Mouse (Mus musculus) lung, adult 18-20 months (tissue): ENCODE measurements around the gene Tiam1.
A peak's percentile ranks its signal among the peaks of the same experiment; 100 is the strongest.

Experiments used
- DNase-seq, 2 experiments: peaks; one replicate each; pipeline ENCODE4 v3.0.0; 2022; ENCODE audit warnings: mixed read lengths in 2 of 2

Tiam1 gene

DNA sequence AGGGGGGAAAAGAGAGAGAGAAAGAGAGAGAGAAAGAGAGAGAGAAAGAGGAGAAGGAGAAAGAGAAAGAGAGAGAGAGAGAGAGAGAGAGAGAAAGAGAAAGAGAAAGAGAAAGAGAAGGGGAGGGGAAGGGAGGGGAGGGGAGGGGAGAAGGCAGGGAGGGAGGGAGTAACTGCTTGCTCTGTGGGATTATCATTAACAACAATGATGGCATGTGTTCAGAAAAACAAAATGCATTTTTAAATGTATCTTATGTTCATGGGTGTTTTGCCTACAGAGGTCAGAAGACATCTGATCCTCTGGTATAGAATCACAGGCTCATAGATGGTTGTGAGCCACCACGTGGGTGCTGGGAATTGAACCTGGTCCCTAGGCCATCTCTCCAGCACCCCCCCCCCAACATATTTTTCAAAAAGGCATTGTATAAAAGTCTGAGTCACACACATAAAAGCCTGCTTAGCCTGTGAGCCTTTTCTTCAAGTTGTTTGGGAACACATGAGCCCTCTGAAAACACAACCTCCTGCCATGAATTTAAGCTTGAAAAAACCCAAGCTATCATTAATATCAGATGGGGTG lies 237.8 kb downstream of the Tiam1 start:
- no peak for DNase-seq

DNA sequence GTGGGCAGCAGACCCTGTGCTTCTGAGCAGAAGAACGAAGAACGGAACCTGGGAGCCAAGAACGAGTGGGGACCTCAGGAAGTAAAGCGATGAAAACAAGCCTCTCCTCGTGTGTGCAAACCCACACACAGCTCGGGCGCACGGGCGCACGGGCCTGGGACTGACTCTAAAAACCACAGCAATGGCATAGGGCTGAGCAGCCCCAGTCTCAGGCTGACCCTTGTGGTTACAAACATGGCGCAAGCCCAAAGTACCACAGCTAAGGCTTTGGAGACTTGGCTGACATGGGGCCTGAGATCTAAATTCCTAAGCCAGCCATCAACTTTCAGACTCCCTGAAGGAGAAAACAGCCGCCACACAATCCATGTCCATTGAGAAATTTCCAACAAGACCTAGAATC lies 239.4 kb downstream of the Tiam1 start:
- no peak for DNase-seq

DNA sequence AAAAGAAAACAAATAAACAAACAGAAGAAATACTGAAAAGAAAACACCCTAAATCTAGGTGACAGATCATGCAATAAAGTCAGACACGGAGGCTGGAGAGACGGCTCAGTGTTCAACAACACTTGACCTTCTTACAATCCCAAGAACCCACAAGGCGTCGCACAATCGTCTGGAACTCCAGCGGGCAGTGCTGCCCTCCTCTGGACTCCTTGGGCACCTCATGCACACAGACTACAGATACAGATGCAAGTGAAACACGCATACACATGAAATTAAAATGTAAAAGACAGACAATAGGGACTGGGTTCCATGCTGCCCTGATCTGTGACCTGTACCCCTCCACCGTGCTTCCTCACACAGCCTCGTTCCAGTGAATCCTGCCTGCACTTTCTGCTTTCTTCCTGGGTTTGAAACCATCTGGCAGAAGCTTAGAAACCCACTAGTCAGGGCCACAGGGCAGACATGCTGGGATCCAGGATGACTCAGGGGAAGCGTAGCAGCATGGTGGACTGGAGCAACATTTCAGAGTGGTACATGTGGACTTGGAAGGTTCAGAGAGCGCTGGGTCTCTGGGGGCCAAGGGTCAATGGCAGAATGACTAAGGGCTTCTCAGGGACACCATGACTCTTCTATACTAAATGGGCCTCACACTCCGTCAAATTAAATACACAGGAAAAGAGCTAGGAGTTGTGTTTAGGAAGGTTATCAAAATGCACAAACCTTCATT lies 240.8 kb downstream of the Tiam1 start:
- DNase-seq, result no peak

DNA sequence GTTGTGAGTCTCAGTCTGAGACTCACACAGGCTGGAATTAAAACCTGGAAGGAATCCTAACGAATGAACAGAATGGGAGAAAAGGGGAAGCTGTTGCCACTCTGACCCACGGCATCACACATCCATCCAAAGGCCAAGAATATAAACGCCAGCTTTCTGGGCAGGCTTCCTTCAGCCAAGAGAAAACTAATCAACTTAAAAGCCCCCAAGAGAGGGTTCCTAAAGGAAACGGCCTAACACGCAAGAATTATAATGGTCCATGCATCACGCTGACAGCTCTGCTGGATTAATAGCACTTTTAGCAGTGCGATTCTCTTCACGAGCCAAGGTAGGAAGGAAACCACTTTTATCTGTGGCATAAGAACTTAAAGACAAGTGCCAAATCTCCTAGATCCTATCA lies 242.9 kb downstream of the Tiam1 start:
- DNase-seq, result no peak

DNA sequence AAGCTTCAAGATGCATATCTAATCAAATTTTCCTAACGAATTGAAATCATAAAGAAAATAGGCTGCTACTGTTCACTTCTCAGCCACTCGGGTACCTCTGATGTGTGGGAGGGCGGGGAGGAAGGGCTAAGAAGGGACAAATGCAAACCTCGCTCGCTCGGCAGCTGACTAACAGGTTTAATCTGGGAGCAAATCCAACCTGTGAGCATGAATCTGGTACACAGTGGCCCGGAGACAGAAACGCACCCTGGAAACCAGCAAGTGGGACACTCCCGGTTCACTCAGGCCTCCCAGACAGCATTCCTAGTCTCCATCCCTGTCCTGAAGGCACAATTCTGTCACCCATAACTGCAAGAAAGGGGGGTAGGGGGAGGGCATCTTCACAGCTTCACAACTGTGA lies 244.4 kb downstream of the Tiam1 start:
- no peak for DNase-seq

DNA sequence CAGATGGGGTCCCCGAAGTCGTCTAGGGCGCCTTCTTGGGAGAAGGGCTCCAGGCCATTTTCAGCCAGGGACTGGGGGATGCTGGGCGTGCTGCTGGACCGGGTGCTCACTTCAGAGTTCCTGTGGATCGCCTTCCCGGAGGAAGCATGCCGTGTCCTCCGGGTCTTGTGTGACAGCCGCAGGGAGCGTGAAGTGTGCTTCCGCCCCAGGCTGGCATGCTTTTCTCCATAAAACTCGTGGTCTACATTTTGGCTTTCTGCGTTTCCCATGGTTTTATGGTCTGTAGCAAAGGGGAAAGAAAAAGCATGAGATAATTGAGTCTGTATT lies 245.3 kb downstream of the Tiam1 start:
- no peak for DNase-seq

DNA sequence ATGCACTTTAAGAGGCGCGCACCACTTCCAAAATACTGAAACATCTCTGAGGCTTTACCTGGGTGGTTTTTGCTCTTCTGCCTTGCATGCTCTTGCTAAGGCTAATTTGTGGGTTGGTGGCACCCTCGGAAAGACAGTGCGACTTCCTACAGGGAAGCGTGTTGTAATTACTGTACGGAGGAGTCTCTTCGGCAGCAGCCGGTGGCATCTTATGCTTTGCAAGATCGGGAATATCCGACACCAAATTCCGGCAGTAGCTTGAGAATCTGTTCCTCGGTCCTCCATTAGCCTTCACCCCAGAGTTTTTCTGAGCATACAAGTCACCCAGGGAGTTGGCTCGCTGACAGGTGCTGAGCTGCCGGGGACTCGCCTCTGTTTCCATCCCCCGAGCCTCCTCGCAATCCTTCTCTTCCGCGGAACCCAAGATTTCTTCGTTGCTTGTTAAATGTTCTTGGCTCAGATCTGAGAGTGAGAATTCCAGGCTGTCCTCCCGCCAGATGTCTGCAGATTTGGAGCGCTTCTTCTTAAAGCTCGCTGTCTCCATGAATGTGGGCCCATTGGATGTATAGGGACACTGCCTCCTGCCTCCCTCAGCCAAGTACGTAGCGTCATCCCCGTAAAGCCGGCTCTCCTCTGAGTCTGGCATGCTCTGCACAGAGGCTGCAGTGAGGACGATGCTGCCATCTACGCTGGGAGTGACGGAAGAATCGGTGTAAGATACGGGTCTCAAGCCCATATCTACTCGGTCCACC lies 245.8 kb downstream of the Tiam1 start:
- no peak for DNase-seq

DNA sequence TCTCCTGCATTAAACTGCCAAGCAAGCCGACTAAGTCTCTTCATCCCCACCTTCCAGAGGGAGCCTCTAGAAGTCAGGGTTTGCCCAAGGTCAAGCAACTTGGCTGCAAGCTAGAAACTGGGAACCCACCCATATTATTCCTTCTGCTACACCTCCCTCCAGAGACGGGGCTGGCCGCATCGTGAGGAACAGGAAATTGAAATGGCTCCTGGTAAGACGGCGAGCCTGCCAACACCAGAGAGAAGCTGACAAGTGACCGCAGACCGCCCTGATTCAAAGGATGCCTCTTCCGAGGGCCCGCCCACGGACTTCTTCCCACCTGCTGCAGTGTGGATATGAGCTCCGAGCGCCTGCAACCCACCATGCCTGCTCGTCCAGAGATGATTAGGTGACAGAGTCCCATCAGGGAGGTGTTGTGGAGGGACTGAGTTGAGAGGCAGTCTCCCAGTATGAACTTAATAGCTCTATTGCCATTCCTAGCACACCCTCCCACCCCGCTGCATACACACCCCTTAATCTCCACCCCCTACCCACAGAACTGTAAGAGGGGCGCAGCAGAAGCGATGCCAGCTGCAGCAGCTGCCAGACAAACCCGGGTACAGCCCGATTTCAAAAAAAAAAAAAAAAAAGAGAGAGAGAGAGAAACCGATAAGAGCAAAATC lies 246.6 kb downstream of the Tiam1 start:
- no peak for DNase-seq

DNA sequence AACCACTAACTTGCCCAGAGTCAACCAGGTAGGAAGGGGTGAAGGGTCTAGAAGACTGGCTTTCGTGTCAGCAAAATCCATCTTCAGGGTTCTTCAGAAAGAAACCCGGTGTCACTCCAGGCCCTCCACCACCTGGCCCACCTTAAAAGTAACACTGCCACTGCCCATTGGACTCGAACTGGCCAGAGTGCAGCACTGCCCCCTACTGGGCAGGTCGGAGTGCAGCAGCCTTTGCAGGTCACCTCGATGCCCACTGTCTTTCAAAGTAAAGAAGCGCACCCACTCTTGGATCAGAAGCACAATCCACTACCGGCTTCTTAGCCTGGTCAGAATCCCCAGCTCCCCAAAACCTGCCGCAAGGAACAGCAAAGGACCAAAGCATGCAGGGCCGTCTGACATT lies 247.2 kb downstream of the Tiam1 start:
- peak in 1 of 2 experiments; percentile 41 for DNase-seq

DNA sequence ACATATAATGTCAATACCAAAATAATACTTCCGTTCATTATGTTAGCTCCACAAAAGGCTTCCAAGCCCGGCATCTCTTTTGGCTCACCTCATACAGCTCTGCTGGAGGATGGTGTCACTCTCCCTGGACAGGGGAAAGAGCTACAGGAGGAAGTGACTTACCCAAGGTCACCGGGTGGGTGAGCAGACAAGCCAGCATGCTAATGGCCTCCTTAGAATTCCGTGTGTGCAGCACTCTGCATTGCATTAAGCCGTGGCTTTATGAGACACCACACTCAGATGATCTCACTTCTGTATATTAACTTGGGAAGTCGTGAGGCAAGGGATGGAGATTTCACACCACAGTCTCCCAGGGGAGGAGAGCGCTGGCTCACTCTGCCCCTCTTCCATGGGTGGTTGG lies 248.3 kb downstream of the Tiam1 start:
- DNase-seq, result no peak

DNA sequence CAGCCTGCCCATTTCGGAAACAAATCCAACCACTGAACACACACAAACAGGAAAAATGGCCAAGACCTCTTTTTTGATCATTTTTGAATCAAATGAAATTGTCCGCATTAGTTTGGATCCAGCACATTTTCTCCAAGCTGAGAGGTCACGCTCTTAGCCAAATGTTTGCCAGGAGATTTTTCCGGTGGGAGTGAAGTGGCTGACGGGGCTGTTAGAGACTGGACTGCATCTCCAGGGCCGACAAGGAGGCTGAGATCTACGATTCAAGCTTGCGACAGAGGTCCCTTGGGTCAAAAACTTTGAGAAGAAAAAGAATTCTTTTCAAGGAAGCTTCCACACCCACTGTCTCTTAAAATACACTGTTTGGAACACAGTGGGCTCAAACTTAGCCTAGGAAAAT lies 248.8 kb downstream of the Tiam1 start:
- DNase-seq, result peak in 1 of 2 experiments; percentile 44

DNA sequence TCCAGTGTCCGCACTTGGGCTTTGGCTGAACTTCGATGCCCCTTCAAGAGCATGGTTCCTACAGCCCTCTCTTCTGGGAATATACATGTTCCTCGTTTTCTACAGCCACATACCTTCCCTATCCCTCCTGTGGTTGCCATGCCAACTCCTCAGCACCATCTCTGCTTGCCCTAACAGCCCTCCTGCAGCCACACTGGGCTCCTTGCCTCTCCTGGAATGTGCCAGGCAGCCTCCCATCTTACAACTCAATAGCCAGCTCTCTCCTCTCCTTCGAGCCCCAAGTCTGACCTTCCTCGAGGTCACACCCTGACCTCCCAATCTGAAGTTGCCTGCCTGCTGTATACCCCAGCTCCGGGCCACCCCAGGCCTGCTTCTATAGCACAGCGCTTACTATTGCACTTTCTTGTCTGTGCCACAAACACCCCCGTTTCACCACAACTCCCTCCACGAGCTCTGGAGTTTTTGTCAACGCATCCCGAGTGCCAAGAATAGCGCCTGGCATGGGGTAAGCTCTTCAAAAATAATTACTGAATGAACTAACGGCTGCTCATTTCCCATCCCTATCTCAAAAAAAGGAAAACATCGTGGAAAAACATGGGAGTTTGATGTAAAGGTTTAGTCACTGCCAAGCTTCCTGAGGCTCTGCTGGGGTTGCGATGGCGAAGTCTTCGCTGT lies 252.9 kb downstream of the Tiam1 start:
- DNase-seq, result no peak

DNA sequence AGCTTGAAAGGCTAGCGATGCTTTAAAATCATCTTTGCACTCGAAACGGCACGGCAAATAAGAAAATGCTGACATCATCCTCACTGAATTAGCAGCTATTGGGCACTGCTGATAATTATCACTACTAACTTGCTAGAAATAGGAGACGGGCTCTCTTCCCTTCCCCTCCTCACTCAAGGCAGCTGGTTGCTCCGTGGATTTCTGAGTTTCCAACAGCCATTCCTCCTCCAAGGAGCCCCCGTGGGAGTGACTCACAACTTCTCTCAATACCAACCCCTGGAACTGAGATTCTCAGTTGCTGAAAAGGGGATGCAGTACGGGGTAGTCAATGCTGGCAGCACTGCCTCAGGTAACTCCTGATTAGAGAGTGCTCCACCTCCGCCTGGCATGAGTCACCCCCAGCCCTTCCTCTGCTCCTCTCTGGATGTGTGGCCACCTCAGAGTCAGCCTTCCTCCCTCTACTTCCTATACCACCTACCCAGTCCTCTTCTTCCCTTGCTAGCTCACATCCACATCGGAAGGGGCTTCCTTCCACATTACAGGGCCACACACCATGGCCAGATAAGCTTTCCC lies 253.6 kb downstream of the Tiam1 start:
- no peak for DNase-seq

DNA sequence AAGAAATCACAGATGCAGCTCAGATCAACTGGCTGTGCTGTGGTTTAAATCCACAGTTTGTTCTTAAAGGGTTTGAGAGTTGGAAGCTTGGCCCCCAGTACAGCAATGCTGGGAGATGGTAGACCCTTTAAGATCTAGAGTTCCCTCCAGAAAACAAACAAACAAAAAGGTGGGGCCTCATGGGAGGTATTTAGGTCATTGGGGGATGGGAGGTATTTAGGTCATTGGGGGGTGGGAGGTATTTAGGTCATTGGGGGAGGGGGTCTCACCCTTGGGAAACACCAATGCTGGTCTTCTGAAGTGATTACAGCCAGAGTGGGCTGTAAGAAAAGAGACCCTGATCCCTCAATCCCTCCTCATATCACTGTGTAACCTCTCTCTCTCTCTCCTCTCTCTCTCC lies 257.0 kb downstream of the Tiam1 start:
- DNase-seq, result no peak

DNA sequence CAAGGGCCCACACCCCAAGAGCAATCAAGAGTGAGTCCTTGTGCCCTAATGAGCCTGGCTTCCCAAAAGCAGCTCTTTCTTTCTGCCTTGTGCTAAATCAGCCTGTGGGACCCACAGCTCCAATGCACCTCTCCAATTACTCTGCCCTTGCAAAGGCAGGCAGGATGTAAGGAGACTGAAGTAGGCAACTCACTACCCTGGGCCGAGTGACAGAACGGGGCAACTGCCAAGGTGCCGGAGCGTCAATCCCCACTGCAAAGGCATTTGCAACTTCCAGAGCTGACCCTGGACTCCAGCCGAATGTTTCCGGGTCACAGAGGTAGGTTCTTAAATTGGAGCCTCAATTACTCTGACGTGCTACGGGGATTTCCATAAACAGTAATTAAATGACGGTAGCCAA lies 257.9 kb downstream of the Tiam1 start:
- DNase-seq, result no peak

DNA sequence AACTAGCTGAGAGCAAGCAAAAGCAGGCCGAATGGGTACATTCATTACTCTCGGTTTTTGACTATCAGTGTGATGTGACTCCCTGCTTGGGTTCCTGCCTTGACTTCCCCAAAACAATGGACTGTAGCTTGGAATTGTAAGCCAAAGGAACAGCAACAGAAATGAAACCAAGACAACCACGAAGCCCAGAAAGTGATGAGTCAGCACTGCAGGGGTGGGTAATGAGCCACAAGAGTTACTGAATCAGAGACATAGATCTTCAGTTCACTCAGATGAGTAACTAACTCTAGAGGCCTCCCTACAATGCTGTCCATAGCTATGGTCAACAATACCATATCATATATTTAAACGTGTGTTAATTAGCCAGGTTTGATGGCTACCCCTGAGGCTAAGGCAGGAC lies 259.7 kb downstream of the Tiam1 start:
- no peak for DNase-seq

DNA sequence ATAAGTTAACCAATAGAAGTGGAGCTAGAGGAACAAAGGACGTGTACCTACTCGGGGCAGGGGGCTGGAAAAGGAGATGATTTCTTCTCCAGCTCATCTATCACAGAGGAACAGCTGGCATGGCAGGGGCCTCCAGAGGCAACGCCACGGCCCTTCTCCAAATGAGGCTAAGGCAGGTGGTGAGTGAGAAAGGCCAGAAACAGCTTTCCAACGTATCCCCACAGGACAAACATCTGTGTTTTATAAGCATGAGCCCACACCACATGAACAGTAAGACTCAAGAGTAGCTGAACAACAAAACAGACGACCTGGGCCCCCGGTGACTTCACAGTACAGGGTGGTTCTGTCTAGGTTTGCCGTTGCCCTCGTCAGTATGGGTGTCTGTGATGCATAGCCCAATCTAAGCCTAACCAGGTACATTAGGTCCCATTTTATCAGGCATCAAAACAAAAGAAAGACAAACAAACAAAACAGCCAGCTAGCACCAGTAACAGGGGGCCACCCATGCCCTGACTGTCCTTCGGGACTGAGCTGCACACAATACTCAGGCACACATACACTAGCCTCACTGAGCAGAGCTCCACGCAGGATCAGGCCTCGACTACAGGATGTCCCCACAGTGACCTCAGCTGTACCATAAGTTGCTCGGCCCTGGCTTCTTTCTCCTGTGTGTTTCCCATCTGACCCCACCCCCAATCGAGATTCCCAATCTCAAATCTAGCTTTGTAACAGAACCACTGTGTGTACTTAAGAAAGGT lies 260.9 kb downstream of the Tiam1 start:
- no peak for DNase-seq

DNA sequence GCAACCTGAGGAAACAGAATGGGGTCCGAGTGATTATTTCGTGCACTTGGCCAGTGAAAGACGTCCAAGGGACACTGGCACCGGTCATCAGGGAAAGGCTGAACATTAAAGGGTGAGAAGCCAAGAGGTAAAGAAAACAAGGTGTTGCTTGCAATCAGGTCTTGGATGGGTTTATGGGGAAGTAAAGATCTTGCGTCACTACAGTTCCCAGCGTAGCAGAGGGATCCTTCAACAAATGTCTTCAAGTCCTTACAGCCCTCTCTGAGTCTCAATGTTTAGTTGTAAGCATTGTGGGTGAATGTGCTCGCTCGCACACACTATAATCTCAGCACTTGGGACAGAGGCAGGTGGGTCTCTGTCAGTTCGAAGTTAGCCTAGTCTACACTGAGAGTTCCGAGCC lies 266.4 kb downstream of the Tiam1 start:
- DNase-seq, result no peak

DNA sequence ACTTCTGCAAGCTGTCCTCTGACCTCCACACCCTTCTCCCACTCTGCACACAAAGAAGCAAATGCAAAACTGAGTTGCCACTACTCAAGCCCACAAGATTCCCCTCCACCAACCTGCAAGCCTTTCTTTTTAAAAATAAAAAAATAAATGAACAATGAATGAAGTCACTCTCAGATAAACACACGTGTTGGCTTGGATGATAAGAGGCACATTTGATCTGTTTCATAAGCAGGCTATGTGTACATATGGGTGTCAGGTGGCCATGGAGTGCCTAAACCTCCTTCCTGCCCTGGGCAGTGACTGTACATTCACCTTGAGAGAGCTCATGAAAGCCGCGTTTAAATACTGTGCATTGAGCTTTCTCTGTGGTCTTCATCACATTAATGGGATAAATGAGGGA lies 267.5 kb downstream of the Tiam1 start:
- peak in 1 of 2 experiments; percentile 52 for DNase-seq

DNA sequence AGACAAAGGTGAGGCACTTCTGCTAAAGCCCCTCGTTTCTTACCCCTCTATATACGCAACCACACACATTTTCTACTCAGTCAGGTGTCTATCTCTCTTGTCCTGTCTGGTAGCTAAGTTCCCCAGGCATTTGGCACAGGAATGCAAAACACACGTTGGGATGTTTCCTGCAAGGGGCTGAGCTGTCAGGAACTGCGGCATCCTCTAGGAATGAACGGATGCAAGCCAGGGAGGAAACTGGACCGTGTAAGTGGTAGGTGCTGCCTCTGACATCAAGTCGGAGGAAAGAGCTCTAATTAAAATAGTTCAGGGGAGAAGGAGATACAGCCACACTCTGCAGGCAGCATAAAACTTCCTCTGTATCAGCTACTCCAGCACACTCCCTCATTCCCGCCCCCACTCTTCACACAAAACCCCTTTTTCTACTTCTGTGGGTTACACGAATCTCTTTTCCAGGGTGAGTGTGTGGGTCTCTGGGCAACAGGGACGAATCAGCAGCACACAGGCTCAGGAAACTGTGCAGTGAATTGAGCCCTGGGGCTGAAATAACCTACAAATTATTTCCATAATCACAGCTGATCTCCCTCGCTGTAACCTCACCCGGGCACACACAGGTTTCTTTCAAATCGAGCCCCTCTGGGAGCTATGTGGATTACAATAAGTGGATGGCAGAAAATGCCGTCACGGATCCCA lies 269.4 kb downstream of the Tiam1 start:
- no peak for DNase-seq
